Mouse (Mus musculus): ENCODE data around the gene Prcd. TPM values are rescaled to one million over a fixed set of nuclear protein-coding genes. Genes with fewer than 3 reads are reported as not detected.
A peak's percentile ranks its signal among the peaks of the same experiment; 100 is the strongest.
"Not testable (repeated sequence)": the region's sequence is repeated elsewhere in the genome, so short reads cannot be mapped to it uniquely, and the experiment has no call there.

Gene Prcd
- 1.7 and 2.5 TPM in 2 replicates for polyA plus RNA-seq (2015; fragmentation: Nextera tagmentation; extraction: Ambion mirVana)

- no peak within 1 kb of the TSS for H3K27ac ChIP-seq (ENCODE audit: low read length)
- peak within 1 kb of the TSS; percentile 68 for H3K9ac ChIP-seq (ENCODE audit: low read length)
- no peaks in the 10 kb centered on the region for H3K36me3 ChIP-seq (ENCODE audit: control insufficient read depth, insufficient read depth)
- H3K4me3 ChIP-seq (ENCODE audit: low read length), result peak within 1 kb of the TSS; percentile 59
- WGBS, result 6% methylated on average over 10 of the region's 10 CpGs
- peaks cover 38% of the 10 kb centered on the region for H3K27me3 ChIP-seq (ENCODE audit: control insufficient read depth, insufficient read depth, low read length)
- no peaks in the 10 kb centered on the region for H3K9me3 ChIP-seq (replicated peaks; ENCODE audit: control insufficient read depth, low read length)
- peak within 1 kb of the TSS; percentile 95 for H3K4me2 ChIP-seq (ENCODE audit: low read depth, low read length)
- ATAC-seq (replicated peaks; ENCODE audit: extremely low read depth, insufficient read depth, low FRiP score), result no peak
- H3K4me1 ChIP-seq (ENCODE audit: control insufficient read depth, insufficient read depth, low read length), result peaks cover 22% of the 10 kb centered on the region
These were observed at the start of gene Prcd for GRCm38 (mm10) chr11:116653234-116653633. TSS of gene Prcd (plus strand) at chr11:116653534.

DNA sequence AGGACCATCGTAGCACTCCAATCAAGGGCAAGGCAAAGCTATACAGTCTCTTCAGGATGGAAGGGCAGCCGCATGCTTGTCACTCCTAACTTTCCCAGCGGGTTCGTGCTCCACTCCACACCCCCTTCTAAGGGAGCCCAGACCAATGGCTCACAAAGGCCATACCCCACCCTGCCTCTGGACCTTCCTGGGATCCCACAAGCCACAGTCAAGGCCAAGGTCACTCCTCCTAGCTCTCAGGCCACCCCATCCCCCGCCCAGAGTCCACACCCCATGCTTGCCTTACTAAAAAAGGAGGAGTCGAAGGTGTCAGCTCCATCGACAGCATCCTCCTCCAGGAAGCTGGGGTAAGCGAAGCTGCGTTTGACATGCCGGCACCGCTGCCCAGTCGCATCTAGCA is 49.2 kb upstream of the Prcd start:
- Histone ChIP-seq H3K36me3 (ENCODE audit: control insufficient read depth, insufficient read depth) (peaks cover 17% of the 10 kb centered on the region), H3K27me3 (ENCODE audit: control insufficient read depth, insufficient read depth, low read length) (no peaks in the 10 kb centered on the region), H3K4me2 (ENCODE audit: low read depth, low read length) (no peak overlapping the region), H3K9ac (ENCODE audit: low read length) (no peak overlapping the region), H3K4me3 (ENCODE audit: low read length) (no peak overlapping the region), H3K27ac (ENCODE audit: low read length) (no peak overlapping the region), H3K9me3 (replicated peaks; ENCODE audit: control insufficient read depth, low read length) (no peaks in the 10 kb centered on the region), H3K4me1 (ENCODE audit: control insufficient read depth, insufficient read depth, low read length) (no peaks in the 10 kb centered on the region)
- ATAC-seq (replicated peaks; ENCODE audit: extremely low read depth, insufficient read depth, low FRiP score), result no peak
- WGBS, result 91% methylated on average over 12 of the region's 12 CpGs

- Histone ChIP-seq H3K27me3 (ENCODE audit: control insufficient read depth, insufficient read depth, low read length) (no peaks in the 10 kb centered on the region), H3K9ac (ENCODE audit: low read length) (no peak overlapping the region), H3K4me3 (ENCODE audit: low read length) (no peak overlapping the region), H3K4me1 (ENCODE audit: control insufficient read depth, insufficient read depth, low read length) (0 out of 2 replicates have a peak, but pooled peaks cover 3% of the 10 kb centered on the region), H3K9me3 (replicated peaks; ENCODE audit: control insufficient read depth, low read length) (no peaks in the 10 kb centered on the region), H3K36me3 (ENCODE audit: control insufficient read depth, insufficient read depth) (peaks cover 13% of the 10 kb centered on the region), H3K27ac (ENCODE audit: low read length) (no peak overlapping the region), H3K4me2 (ENCODE audit: low read depth, low read length) (no peak overlapping the region)
- 84% methylated on average over 3 of the region's 3 CpGs for WGBS
- ATAC-seq (replicated peaks; ENCODE audit: extremely low read depth, insufficient read depth, low FRiP score), result no peak
These were observed 45.6 kb upstream of the Prcd start for GRCm38 (mm10) chr11:116607717-116608116.

DNA sequence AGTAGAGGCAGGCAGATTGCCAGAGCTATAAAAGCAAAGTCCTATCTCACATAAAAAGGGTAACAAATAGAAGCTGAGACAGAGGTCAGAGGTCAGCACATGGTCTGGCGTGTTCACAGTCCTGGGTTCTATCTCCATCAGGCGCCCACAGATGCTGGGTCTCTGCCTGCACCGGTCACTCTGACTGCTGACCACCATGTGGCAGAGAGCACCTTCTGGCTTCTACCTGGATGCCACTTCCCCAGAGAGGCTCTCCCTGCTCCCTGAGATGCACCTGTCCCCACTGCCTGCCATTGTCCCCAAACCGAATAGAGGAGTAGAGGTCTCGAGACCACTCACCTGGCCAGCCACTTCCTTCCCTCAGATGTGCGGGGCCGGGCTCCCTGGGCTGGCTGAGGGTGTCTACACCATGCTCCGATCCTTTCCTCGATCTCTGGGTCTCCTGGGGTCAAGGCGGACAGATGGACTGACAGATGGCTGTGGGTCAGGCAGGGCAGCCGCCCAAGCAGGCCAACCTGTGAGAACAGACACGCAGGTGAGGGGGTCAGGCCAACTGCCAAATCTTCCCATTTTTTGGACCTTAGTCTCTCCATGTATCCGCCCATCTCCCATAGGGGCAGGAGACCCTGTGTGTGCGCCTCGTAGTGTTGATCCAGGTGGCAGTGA is 43.2 kb upstream of the Prcd start:
- Histone ChIP-seq H3K27me3 (ENCODE audit: control insufficient read depth, insufficient read depth, low read length) (no peaks in the 10 kb centered on the region), H3K27ac (ENCODE audit: low read length) (no peak overlapping the region), H3K36me3 (ENCODE audit: control insufficient read depth, insufficient read depth) (peaks cover 5% of the 10 kb centered on the region), H3K4me1 (ENCODE audit: control insufficient read depth, insufficient read depth, low read length) (peaks cover 10% of the 10 kb centered on the region; the same call in 1 of the 2 replicates), H3K4me3 (ENCODE audit: low read length) (no peak overlapping the region), H3K9me3 (replicated peaks; ENCODE audit: control insufficient read depth, low read length) (no peaks in the 10 kb centered on the region), H3K4me2 (ENCODE audit: low read depth, low read length) (no peak overlapping the region), H3K9ac (ENCODE audit: low read length) (no peak overlapping the region)
- WGBS, result 83% methylated on average over 15 of the region's 15 CpGs
- ATAC-seq (replicated peaks; ENCODE audit: extremely low read depth, insufficient read depth, low FRiP score), result no peak

GRCm38 (mm10) chr11:116611168-116611567 is 42.2 kb upstream of the Prcd start:
- H3K4me3 ChIP-seq (ENCODE audit: low read length); H3K9me3 ChIP-seq (replicated peaks; ENCODE audit: control insufficient read depth, low read length); H3K9ac ChIP-seq (ENCODE audit: low read length); H3K27me3 ChIP-seq (ENCODE audit: control insufficient read depth, insufficient read depth, low read length); ATAC-seq (replicated peaks; ENCODE audit: extremely low read depth, insufficient read depth, low FRiP score); H3K27ac ChIP-seq (ENCODE audit: low read length); H3K36me3 ChIP-seq (ENCODE audit: control insufficient read depth, insufficient read depth); H3K4me2 ChIP-seq (ENCODE audit: low read depth, low read length): not testable (repeated sequence)
- WGBS, result 83% methylated on average over 9 of the region's 9 CpGs
- peaks cover 19% of the 10 kb centered on the region; the same call in 1 of the 2 replicates for H3K4me1 ChIP-seq (ENCODE audit: control insufficient read depth, insufficient read depth, low read length)

DNA sequence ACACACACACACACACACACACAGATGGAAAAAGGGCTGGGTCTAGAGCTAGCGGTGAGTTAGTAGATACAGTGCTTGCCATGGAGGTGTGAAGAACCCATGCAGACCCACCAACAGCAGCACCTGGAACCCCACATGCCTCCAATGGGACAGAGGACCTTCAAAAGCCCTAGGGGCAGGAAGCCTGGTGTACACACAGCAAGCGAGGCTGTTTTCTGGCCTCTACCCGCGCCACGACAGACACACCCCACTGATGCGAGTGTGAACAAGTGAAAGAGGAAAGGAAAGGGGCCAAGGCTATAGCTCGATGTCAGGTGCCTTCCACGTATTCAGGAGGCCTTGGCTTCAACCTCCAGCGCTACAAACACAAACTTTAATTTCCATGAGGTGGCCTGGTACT is 41.5 kb upstream of the Prcd start:
- Histone ChIP-seq H3K27ac (ENCODE audit: low read length) (no peak overlapping the region), H3K4me1 (ENCODE audit: control insufficient read depth, insufficient read depth, low read length) (peaks cover 24% of the 10 kb centered on the region), H3K9ac (ENCODE audit: low read length) (no peak overlapping the region), H3K4me3 (ENCODE audit: low read length) (no peak overlapping the region), H3K27me3 (ENCODE audit: control insufficient read depth, insufficient read depth, low read length) (no peaks in the 10 kb centered on the region), H3K4me2 (ENCODE audit: low read depth, low read length) (no peak overlapping the region), H3K9me3 (replicated peaks; ENCODE audit: control insufficient read depth, low read length) (no peaks in the 10 kb centered on the region), H3K36me3 (ENCODE audit: control insufficient read depth, insufficient read depth) (peaks cover 4% of the 10 kb centered on the region)
- ATAC-seq (replicated peaks; ENCODE audit: extremely low read depth, insufficient read depth, low FRiP score), result no peak
- WGBS, result 88% methylated on average over 9 of the region's 9 CpGs

- Histone ChIP-seq H3K27ac (ENCODE audit: low read length) (no peak overlapping the region), H3K9ac (ENCODE audit: low read length) (no peak overlapping the region), H3K4me3 (ENCODE audit: low read length) (no peak overlapping the region), H3K4me1 (ENCODE audit: control insufficient read depth, insufficient read depth, low read length) (peaks cover 26% of the 10 kb centered on the region), H3K9me3 (replicated peaks; ENCODE audit: control insufficient read depth, low read length) (no peaks in the 10 kb centered on the region), H3K27me3 (ENCODE audit: control insufficient read depth, insufficient read depth, low read length) (no peaks in the 10 kb centered on the region), H3K4me2 (ENCODE audit: low read depth, low read length) (no peak overlapping the region), H3K36me3 (ENCODE audit: control insufficient read depth, insufficient read depth) (no peaks in the 10 kb centered on the region)
- no peak for ATAC-seq (replicated peaks; ENCODE audit: extremely low read depth, insufficient read depth, low FRiP score)
- WGBS, result 92% methylated on average over 1 of the region's 1 CpGs
These were observed 40.8 kb upstream of the Prcd start for GRCm38 (mm10) chr11:116612554-116612953.

DNA sequence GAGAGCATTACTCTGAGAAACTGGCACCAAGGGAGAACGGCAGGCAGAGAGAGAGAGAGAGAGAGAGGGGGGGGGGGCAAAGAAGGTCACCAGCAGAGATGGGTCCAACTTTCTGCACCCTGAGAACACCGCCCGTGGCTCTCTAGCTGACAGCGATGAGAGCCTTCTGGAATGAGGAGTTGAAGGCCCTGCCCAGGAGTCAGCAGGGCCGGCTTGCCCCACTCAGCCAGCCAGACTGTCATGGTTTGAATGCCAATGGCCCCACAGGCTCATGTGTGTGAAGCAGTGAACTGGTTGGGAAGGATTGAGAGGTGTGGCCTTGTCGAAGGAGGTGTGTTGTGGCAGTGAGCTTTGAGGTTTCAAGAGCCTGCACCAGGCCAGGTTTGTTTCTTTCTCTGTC is 40.1 kb upstream of the Prcd start:
- Histone ChIP-seq H3K36me3 (ENCODE audit: control insufficient read depth, insufficient read depth) (no peaks in the 10 kb centered on the region), H3K9me3 (replicated peaks; ENCODE audit: control insufficient read depth, low read length) (no peaks in the 10 kb centered on the region), H3K4me3 (ENCODE audit: low read length) (no peak overlapping the region), H3K27ac (ENCODE audit: low read length) (no peak overlapping the region), H3K27me3 (ENCODE audit: control insufficient read depth, insufficient read depth, low read length) (no peaks in the 10 kb centered on the region), H3K4me1 (ENCODE audit: control insufficient read depth, insufficient read depth, low read length) (peaks cover 27% of the 10 kb centered on the region), H3K9ac (ENCODE audit: low read length) (no peak overlapping the region), H3K4me2 (ENCODE audit: low read depth, low read length) (no peak overlapping the region)
- ATAC-seq (replicated peaks; ENCODE audit: extremely low read depth, insufficient read depth, low FRiP score), result no peak
- 76% methylated on average over 6 of the region's 6 CpGs for WGBS

DNA sequence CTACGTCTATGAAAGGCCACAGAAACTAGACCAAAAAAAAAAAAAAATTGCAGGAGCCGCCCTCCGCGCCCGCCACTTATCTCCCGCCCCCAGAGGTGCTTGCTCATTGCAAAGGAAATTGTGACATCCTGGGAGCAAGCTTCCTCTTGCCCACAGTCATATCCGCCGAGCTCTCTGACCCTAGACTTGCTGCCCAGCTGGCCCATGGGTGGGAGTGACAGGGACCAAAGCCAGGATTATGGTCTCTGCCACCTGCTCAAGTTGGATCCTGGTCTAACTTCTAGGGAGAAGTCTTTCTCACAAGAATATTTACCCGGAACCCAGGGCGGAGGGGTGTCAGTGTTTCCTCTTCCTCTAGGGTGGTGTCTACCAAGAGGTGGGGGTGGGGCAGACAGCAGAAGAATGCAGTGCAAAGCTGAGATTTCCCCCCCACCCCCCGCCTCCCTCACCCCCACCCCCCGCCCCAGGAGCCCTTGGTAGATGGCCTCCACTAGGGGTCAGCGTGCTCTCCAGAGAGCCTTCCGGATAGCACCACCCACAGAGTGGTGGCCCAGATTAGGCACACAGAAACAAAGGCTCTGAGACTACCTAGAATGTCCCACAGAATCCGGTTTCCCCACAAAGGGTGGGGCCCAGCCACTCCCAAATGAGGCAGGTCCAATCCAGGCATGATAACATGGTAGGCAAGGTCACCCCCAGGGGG is 37.4 kb upstream of the Prcd start:
- Histone ChIP-seq H3K4me1 (ENCODE audit: control insufficient read depth, insufficient read depth, low read length) (peaks cover 41% of the 10 kb centered on the region), H3K27me3 (ENCODE audit: control insufficient read depth, insufficient read depth, low read length) (no peaks in the 10 kb centered on the region), H3K9me3 (replicated peaks; ENCODE audit: control insufficient read depth, low read length) (no peaks in the 10 kb centered on the region), H3K4me3 (ENCODE audit: low read length) (no peak overlapping the region), H3K36me3 (ENCODE audit: control insufficient read depth, insufficient read depth) (no peaks in the 10 kb centered on the region), H3K27ac (ENCODE audit: low read length) (peak overlapping the region; percentile 50), H3K4me2 (ENCODE audit: low read depth, low read length) (peak overlapping the region; percentile 31), H3K9ac (ENCODE audit: low read length) (0 out of 2 replicates have a peak overlapping the region, but pooled peaks have one; percentile 3)
- ATAC-seq (replicated peaks; ENCODE audit: extremely low read depth, insufficient read depth, low FRiP score), result peak; percentile 34
- 33% methylated on average over 15 of the region's 15 CpGs for WGBS
